In the genomic region with DNA sequence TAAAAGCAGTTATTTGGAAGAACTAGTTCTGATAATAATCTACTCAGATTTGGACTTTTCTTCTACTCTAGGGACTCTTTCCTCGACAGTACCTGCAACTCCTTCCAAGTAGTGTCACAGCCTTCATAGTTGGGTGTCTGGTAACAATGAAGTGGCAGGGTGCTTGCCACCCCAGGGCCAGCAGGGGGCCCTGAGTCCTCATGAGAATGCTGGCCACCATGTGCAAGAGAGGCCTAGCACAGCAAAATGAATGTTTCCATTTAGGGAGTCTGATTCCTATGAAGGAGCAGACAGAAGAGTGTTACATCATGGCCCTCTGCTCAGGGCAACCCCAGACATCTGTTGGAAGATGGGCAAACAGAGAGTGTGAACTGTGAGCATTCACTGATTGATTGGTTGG, we compare ENCODE assay signal across 11 mouse cellular contexts. TPM values are rescaled to one million over a fixed set of nuclear protein-coding genes. Genes with fewer than 3 reads are reported as not detected.
DNase-seq lines count a peak whose midpoint lies in the region; ATAC-seq and TF ChIP-seq lines count a peak whose summit lies in the region.
"Had no signal": no experiment of that assay in that cellular context is flagged by ENCODE, and none has a peak within 500 bp of the region (broad histone marks: within the 10 kb centered on the region; RNA-seq: fewer than 3 reads in every experiment).

No protein-coding gene starts in this region.

- no peak for TF ChIP-seq EP300 in ES-Bruce4 (IDR thresholded peaks at IDR 0.05; ENCODE audit: insufficient read depth, low read depth, low read length)

- no peak overlapping the region for H3K4me2 ChIP-seq in hindbrain, embryonic 14.5 days (replicated peaks)
- H3K4me2 ChIP-seq: embryonic facial prominence, embryonic 15.5 days had no signal

- WGBS in hindbrain, embryonic 14.5 days: 69% methylated on average over 1 of the region's 1 CpGs

- H3K9ac ChIP-seq in ES-Bruce4 (ENCODE audit: low read depth, poor library complexity, severe bottlenecking): no peak overlapping the region
- H3K9ac ChIP-seq in hindbrain, embryonic 14.5 days: no peak overlapping the region
- H3K9ac ChIP-seq: embryonic facial prominence, embryonic 15.5 days had no signal

- no peaks in the 10 kb centered on the region for H3K4me1 ChIP-seq in ES-Bruce4 (ENCODE audit: control insufficient read depth, insufficient read depth, low read length)
- no peaks in the 10 kb centered on the region for H3K4me1 ChIP-seq in hindbrain, embryonic 14.5 days (replicated peaks; ENCODE audit: control insufficient read depth, insufficient read depth, low read length)
- H3K4me1 ChIP-seq: embryonic facial prominence, embryonic 15.5 days had no signal

- peak; percentile 51 for TF ChIP-seq CTCF in ES-Bruce4 (IDR thresholded peaks at IDR 0.05; ENCODE audit: low read depth, low read length)

- no peak for TF ChIP-seq POLR2A in ES-Bruce4 (IDR thresholded peaks at IDR 0.05; ENCODE audit: insufficient read depth, low read length)

- no peaks in the 10 kb centered on the region for H3K9me3 ChIP-seq in ES-Bruce4 (replicated peaks; ENCODE audit: control insufficient read depth, insufficient read depth, low read length, poor library complexity, severe bottlenecking)
- no peaks in the 10 kb centered on the region for H3K9me3 ChIP-seq in hindbrain, embryonic 14.5 days (ENCODE audit: control insufficient read depth, low read length)
- H3K9me3 ChIP-seq: embryonic facial prominence, embryonic 15.5 days had no signal

- DNase-seq in kidney, postnatal 4 days: peak; percentile 13 to 34
- DNase-seq in kidney, postnatal 10 days: no peak
- DNase-seq in adrenal gland, postnatal 36 days: peak; percentile 14 to 62
- no peak for DNase-seq in hindbrain, embryonic 14.5 days (ENCODE audit: low spot score)
- no peak for DNase-seq in yolk sac, embryonic 10.5 days (ENCODE audit: low spot score)
- no peak for DNase-seq in heart, postnatal 25 days (ENCODE audit: low spot score)
- no peak for DNase-seq in lung, postnatal 4 days
- DNase-seq: kidney, adult 8-10 months had no signal

- no peaks in the 10 kb centered on the region for H3K27me3 ChIP-seq in ES-Bruce4 (ENCODE audit: control insufficient read depth, insufficient read depth, low read length, poor library complexity, severe bottlenecking)
- no peaks in the 10 kb centered on the region for H3K27me3 ChIP-seq in hindbrain, embryonic 14.5 days (ENCODE audit: control insufficient read depth, insufficient read depth, low read length)
- H3K27me3 ChIP-seq: embryonic facial prominence, embryonic 15.5 days had no signal

- no peak overlapping the region for H3K27ac ChIP-seq in ES-Bruce4 (ENCODE audit: insufficient read depth, low read length)
- H3K27ac ChIP-seq in hindbrain, embryonic 14.5 days: no peak overlapping the region
- H3K27ac ChIP-seq: embryonic facial prominence, embryonic 15.5 days had no signal

- no peaks in the 10 kb centered on the region for H3K36me3 ChIP-seq in ES-Bruce4 (ENCODE audit: control insufficient read depth, insufficient read depth, low read length, poor library complexity, severe bottlenecking)
- H3K36me3 ChIP-seq in hindbrain, embryonic 14.5 days (replicated peaks; ENCODE audit: control insufficient read depth, insufficient read depth): no peaks in the 10 kb centered on the region
- H3K36me3 ChIP-seq: embryonic facial prominence, embryonic 15.5 days had no signal

- no peak overlapping the region for H3K4me3 ChIP-seq in ES-Bruce4 (ENCODE audit: low read depth, low read length)
- no peak overlapping the region for H3K4me3 ChIP-seq in hindbrain, embryonic 14.5 days (replicated peaks; ENCODE audit: low read length)
- H3K4me3 ChIP-seq: embryonic facial prominence, embryonic 15.5 days had no signal

- ATAC-seq in hindbrain, embryonic 14.5 days (ENCODE audit: low FRiP score): peak; percentile 40; the same call in 1 of the 2 replicates

- intact Hi-C loops in heart, postnatal 25 days (cut with DNase I): loop anchor here (10.0 kb wide), 1 partner anchor 211 kb away; no protein-coding TSS in a partner anchor

RNA-seq across cellular contexts. Expression of gene Mindy4b-ps, which starts 21.3 kb away (rescaled TPM):
- polyA plus RNA-seq in ES-Bruce4 (2011; ENCODE audit: insufficient read depth, insufficient read length, low read depth, missing spikeins): not detected in 2 replicates
- not detected for total RNA-seq in adrenal gland, postnatal 36 days (2021)
- polyA plus RNA-seq in hindbrain, embryonic 14.5 days (2014; fragmentation: Nextera tagmentation; extraction: Ambion mirVana): 0.09 TPM in 1 of 2 replicates, not detected in the other
- under 1 TPM; 0.28 to 0.52 TPM for total RNA-seq in heart, postnatal 25 days (2021)
- polyA plus RNA-seq: embryonic facial prominence, embryonic 15.5 days; stomach, embryonic 16.5 days had no signal

RNA-seq across cellular contexts. Expression of gene Clrn1, which starts 41.7 kb away (rescaled TPM):
- not detected in 2 replicates for polyA plus RNA-seq in ES-Bruce4 (2011; ENCODE audit: insufficient read depth, insufficient read length, low read depth, missing spikeins)
- not detected for total RNA-seq in adrenal gland, postnatal 36 days (2021)
- 2.1 and 2.6 TPM in 2 replicates for polyA plus RNA-seq in hindbrain, embryonic 14.5 days (2014; fragmentation: Nextera tagmentation; extraction: Ambion mirVana)
- not detected for total RNA-seq in heart, postnatal 25 days (2021)
- polyA plus RNA-seq: stomach, embryonic 16.5 days had no signal

Comparison
In these comparisons a context has a peak if more than half of its experiments do, and no peak if none do; other contexts are left out.
1. DNase-seq: peak in kidney, postnatal 4 days (2 of 2) and adrenal gland, postnatal 36 days (2 of 2); none in kidney, postnatal 10 days (single experiment), hindbrain, embryonic 14.5 days (single experiment), yolk sac, embryonic 10.5 days (single experiment), heart, postnatal 25 days (single experiment) and lung, postnatal 4 days (0 of 2).